Mouse (Mus musculus): ENCODE data around the gene Slc19a1.

The Slc19a1 gene

GRCm38 (mm10) chr10:77097006-77097889 is 65.2 kb downstream of the Slc19a1 start:
- DNase-seq = no peak

GRCm38 (mm10) chr10:77097890-77098200 is 65.8 kb downstream of the Slc19a1 start:
- DNase-seq = no peak

- DNase-seq = no peak
Observed at GRCm38 (mm10) chr10:77098619-77099018, 66.6 kb downstream of the Slc19a1 start.

- DNase-seq = no peak
Observed at GRCm38 (mm10) chr10:77099777-77100176, 67.7 kb downstream of the Slc19a1 start.

- no peak for DNase-seq
Observed at GRCm38 (mm10) chr10:77103689-77104088, 71.6 kb downstream of the Slc19a1 start.

GRCm38 (mm10) chr10:77104327-77104726 is 72.3 kb downstream of the Slc19a1 start:
- no peak for DNase-seq

GRCm38 (mm10) chr10:77108106-77108505 is 76.1 kb downstream of the Slc19a1 start:
- no peak for DNase-seq

GRCm38 (mm10) chr10:77110010-77110409 is 78.0 kb downstream of the Slc19a1 start:
- DNase-seq = peak; percentile 66 to 72
